Mouse (Mus musculus): ENCODE measurements around the gene Gm10717.
"Not testable (repeated sequence)": the region's sequence is repeated elsewhere in the genome, so short reads cannot be mapped to it uniquely, and the experiment has no call there.

- TF ChIP-seq CTCF, POLR2A (IDR thresholded peaks at IDR 0.05; ENCODE audit: extremely low read depth, insufficient read depth, low read length): not testable (repeated sequence)
Measured at GRCm38 (mm10) chr9:3009331-3009730, 15.9 kb upstream of the Gm10717 start.

Measured in cortical plate, adult 2 months (tissue).